Mouse (Mus musculus): ENCODE measurements at regions not wholly inside any gene's neighbourhood (a gene's known extent, or its start where the extent isn't known, plus 50 kb on each side); places are given as distances from the start of the nearest gene placed in this dataset.

DNA sequence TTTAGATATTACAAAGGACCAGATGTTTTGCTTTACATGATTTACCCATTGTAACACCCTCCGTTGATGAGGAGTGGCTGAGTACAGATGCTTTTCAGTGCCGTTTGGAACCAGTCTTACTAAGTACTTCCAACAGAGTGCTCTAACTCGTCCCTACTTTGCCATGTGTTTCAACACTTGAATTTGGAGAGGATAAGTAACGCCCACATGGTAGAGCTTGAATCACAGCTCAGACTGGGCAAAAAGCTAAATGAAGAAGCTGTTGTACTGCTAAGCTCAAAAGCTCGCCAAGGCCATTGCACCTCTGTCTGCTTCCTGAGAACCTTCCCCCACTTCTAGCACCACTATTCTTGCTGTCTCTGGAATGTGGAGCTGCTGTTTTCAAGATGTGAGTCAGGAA, 471.1 kb downstream of the Nfib start:
- DNase-seq: no peak

DNA sequence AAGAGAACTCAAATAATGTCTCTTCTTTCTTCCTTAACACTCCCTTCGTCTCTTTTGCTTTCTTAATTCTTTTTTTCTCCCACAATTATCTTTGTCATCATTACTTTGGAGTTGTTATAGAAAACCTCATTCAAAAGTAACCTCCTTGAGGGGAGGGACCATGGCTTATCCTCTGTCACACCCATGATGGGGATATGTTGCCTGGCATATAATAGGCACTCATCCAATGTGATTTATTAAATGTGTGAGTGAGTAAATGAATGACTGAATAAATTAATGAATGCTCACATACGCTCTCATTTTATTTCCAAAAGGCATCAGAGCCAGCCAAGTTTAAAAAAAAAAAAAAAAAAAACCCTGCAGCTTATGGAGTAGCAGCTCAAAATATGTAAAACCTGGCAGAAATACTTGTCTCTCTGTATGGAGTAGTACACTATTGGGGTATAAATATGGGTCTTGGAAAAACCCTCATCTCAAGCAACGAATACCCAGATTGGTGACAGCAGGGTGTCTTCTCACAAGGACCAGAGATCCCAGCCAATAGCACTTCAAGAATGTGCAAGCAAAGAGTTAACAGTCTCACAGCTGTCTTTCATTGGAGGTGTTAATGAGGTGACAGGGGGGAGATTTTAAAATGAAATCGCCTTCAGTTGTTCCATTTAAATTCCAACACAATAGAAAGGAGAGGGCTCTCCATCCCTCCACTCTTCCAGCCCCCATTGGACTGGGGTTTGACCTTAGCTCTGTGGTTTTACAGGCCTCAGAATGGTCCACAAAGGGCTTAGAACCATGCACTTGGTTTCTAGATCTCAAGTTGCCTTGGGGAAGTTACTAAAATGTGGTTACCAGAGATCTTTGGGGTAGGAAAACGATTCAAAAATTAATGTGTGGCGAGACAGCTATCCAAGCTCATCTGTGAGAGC, 479.1 kb downstream of the Nfib start:
- no peak for DNase-seq

DNA sequence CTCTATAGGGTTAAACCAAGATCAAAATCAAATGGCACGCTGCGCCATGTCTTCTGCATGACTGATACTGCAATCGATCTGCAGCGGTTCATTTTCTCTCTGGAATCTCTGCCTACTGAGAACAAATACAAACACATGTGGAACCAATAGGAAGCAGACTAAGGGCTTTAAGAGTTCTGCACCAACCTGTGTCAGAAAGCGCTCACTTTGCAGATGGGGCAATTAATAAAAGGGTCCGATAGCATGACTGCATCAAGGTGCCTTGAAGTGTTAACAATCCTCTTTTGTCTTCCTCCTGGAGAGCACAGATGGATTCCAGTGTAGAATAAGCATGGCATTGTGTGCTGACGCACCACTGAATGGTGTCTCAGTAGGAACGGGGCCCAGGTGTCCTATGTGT, 484.8 kb downstream of the Nfib start:
- DNase-seq: no peak

DNA sequence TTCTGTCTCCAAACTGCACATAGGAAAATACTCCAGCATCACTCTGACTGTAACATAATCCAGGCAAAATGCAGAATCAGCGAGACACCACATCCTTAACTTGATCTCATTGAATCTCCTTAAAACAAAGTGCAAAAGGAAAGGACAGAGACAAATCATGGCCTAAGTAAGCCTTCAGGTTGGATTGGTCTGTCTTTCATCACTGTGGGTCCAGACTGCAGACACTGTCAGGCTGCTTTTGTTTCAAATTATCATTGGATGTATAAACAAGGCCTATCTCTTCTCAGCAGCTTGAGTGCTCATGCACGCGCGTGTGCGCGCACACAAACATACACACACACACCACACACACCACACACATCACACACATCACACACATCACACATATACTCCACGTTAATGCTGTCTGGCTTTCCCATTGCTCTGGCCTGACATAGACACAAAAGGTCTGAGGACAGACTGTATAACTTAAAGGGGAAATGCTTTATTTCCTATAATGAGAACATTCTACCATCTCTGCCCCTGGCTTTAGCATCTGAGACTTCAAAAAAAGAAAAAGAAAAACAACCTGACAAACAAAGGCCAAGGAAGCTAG, 485.3 kb downstream of the Nfib start:
- DNase-seq: no peak

DNA sequence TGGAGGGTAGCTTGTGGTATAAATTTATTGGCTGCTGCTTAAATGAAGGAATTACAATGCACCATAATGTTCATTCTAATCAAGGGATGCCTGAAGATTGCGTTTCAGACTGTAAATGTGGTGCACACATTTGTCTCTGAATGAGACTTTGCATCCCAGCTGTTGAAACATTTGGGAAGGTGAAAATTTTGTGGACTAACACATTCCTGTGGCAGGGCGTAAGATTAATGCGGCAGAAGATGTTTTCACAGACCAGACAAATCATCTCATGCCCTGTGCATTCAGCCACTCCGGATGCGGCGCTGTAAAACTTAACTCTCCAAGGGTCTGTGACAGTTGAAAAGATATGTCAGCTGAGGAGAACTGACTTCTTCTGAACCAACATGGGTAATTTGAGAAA, 486.9 kb downstream of the Nfib start:
- DNase-seq: no peak

DNA sequence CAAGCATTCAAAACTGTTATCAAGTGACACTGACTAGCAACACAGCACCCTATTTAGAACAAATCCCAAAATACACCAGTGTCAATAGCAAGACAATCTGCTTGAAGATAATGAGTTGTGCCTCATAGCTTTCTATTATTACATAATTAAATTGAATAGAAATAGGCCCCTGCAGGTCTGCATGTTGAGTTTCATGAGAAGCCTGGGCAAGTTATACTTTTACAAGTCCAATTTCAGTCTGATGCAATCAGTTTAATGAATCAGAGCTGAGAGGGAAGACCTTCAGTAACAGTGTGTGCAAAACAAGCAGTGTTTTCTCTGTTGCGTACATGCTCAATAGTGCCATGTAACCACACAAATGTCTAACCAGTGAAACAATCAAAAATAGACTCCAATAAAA, 498.5 kb downstream of the Nfib start:
- no peak for DNase-seq

DNA sequence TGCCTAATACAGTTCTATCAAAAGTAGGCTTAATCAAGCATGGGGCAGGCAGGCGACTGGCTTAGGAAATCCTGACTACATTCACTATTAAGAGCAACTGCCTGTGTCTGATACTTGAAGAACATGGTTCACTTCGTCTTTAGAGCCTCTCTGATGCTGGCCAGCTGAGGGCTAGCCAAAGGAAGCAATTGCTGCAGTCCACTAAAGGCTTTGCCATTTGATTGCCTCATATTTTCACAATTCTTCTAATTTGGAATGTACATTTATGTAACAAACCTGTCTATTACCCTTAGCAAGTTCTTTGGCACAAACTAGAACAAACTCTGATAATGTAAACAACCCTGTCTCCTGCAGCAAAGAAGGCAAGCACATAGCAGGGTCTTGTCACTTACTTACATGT, 505.2 kb downstream of the Nfib start:
- DNase-seq: no peak

DNA sequence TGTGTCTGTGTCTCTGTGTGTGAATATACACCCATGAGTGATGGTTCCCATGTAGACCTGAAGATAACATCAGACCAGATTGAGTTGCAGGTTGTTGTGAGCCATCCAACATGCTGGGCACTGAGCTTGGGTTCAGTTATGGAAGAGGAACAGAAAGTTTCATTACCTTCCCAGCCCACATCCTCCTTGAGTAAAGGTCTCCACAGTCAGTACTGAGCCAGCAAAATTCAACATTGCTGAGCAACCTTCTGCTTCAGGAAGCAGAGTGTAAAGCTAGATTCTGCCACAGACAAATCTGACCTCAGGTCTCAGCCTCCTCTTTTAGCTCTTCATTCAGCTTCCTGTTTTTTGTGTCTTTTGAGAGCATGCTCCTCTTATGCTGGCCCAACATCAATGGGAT, 506.4 kb downstream of the Nfib start:
- no peak for DNase-seq

DNA sequence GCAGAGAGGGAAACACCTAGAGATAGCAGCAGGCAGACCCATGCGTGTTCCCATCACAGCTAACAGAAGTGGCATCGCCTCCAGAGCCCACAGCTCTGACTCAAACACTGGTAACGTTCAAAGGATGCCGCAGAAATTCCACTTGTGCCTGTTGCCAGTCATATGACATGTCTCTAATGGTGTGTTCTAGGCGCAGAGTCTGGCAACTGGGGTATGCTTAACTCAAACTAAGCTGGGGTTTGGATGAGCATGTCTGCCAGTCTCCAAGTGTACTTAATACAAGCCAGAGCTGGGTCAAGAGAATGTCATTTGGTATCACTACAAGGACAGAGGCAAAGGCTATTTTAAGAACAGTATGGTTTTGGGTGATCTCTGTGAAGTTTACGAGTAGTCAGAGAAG, 507.9 kb downstream of the Nfib start:
- DNase-seq: no peak

DNA sequence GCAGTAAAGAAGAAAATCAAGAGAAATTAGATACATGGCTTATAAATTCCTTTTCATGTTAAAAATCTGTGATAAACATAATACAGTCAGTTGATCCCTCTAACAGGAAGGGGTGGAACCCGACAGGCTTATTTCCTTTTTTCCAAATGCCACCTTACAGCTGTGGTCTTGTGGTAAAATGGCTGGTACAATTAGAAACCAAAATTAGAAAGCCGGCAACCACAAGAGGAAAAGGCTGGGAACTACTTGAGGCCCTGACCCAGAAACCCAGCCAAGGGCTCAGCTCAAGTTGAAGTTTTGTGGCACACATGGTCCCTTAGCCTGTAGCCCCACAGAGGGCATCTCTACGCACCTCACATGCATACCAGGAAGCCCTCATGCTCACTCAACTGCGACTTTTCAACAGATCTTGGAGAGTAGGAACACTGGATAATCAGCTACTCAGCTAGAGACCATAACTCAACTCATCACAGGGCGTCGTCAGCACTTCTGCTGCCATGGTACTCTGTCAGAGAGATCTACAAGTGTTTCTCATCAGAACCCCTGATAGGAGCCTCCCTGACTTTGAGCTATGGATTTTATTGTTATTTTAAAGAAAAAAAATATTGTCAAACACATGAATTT, 509.4 kb downstream of the Nfib start:
- DNase-seq: no peak

DNA sequence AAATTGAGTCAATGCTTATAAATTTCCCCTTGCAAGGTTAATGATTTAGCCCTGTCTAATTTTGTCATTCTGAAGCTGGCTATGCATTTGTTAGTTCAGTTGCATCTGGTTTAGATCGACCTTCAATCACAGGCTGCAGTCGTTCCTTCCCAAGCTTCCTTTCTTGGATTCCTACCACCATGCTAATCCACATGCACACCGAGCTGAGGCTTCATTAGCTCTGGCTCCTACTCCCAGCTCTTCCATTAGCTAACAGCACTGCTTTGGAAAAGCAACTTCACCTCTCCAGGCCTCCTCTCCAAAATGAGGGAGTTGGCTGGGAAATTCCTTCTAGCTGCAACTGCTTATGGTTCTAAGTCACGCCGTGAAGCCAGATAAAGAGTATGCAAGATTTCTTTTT, 511.6 kb downstream of the Nfib start:
- no peak for DNase-seq

DNA sequence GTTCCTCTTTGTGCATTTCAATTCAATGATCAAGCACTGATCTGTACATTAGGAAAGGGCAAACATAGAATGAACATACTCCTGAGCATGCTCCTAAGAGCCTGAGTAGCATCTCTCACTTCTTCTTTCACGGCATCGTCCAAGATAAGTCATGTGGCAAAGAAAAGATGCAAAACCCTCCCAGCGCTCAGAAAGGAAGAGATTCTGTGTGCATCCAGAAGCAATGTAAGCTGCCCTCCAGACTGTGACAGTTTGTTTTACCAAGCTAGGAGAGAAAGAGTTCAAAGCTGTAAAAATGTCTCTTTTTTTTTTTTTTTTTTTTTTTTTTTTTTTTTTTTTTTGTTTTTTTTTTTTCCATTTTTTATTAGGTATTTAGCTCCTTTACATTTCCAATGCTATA, 518.7 kb downstream of the Nfib start:
- DNase-seq: no peak

DNA sequence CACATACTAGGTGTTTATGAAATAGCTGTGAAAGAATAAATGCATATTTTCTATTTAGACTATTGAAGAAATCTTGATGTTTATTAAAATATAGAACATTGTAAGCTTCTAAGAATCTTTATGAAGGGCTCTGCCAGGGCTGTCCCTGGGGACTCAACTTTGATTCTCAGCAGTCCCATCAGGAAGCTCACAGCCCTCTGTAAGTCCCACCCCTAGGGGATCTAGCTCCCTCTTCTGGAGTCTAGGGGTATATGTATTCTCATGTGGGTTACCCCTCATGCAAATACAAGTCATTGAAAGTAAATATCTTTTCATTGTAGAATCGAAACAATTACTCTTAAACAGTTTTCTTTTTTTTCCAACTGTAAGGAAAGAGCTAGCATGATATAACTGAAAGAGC, 521.6 kb downstream of the Nfib start:
- DNase-seq: no peak

DNA sequence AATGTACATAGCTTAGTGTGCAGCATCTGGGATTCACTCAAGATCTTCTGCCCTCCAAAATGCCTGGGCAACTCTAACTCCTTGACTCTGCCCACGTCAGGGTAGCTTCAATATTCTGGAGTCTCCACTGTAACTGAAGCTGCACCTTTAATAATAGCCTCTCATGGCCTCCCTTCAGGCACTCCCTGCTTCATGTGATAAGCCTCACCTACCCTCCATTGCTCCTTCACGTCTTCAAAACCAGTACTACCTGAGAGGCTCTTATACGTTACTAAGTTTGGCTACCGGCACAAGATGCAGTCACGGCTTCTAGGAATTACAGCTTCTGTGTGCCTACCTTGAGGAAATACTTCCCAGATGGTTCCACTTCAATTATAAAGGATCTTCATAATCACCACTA, 527.4 kb downstream of the Nfib start:
- no peak for DNase-seq

DNA sequence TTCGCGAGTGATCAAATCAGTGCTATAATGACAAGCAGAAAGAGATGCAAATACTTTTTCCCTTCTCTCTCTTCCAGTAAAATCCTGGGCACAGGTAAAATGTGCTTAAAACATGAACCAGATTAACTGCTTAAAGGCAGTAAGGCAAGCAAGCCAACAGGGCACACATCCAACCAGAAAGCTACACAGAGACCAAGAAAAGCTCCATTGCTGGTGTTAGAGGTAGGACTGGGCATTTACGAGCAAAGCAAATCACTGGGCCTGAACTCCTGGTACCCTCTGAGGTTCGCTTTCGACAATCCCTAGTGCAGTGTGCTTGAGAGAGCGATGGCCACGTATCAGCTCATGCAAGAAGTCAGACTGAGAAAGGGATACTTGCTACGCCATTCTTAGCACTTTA, 528.8 kb downstream of the Nfib start:
- no peak for DNase-seq

DNA sequence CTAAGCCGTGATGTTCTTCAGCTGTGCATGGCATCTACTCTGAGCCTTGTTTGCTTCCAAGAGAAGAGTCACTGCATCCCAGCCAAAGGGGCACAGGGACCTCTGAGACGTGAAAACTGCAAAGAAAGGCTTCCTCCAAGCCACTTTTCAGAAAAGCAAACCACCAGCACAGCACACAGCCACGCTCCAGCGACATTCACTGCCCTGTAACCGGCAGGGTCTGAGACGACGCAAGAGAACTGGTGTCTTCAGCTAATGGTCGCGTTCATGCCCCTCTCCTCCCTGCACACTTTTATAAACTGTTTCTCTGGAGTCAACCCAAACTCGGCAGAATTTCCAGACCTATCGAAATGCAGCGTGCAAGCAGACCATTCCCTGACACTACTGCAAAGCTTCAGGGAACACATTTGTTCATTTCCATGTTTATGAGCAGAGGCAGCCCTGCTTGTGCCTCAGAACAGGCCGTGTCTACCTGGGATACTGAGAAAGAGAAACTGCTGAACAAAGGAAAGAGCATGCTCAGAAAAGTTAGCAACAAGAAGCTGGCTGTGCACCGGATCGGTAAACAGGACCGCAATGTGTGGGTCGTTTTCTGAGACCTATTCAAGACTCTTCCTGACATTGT, 532.0 kb downstream of the Nfib start:
- no peak for DNase-seq

DNA sequence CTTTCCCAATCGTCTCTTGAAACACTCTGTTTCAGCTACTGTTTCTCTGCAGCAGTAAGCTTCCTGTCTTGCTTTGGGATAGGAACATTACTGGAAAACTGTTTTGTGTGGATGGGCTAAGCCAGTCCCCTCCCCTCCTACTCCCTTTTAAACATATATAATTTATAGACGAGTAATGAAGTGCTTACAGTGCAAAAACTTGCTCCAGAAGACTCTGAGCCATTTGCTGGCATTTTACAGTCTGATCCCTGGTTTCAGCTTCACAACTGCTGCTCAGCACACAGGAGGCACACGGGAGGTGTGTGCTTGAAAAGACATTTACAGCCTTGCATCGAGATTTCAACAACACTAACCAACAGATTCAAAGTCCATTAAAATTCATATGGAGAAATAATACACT, 534.6 kb downstream of the Nfib start:
- DNase-seq: no peak

DNA sequence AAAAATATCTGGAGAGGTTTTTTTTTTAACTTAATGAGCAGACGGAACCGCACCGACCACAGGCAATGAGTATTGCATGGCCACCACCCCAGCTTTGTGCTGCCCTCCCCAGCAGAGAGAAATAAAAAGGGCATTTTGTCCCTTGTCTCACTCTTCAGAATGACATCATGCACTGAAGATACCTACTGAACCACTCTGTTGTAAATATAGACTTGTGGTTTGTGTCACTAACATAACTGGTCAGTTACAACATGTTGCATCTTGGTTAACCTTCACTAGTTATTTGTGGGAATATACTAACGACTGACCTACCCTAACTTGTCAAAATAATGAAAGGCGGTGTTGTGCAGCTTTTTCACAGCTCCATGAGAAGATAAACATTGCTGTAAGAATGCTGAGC, 537.5 kb downstream of the Nfib start:
- no peak for DNase-seq

DNA sequence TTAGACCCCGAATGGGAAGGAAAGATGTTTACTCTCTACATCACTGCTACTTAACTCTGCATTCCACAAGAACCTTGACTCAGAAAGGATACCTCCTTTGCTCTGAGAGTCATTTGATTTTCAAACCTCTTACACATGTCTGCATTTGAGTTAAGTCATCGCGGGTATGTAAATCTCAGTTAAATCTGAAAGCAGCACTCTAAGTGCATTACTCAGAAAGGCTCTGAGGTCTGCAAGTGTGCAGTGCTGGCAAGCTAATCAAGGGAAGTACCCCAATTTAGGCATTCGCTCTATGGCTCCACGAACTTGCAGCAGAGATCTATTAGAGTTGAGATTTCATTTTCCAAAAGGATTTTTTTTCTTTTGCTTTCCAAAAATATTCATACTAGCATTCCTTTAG, 538.2 kb downstream of the Nfib start:
- DNase-seq: no peak

DNA sequence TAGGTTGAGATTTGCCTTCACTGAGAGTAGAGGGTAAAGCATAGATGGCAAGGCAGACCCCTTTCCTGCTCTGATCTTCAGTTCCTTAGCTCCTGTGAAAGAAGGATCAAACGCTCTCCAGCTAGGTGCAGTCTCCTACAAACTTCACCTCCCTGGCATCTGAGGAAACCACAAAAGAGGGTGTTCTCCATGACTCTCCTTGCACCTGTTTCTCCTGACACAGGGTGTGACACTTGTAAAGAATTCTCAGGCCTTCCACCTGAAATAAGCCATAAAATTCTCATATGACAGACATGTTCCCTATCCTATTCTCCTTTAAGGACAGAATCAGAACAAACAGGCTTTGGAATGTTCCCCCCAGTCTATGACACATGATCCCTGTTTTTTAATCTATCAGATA, 538.7 kb downstream of the Nfib start:
- DNase-seq: no peak

DNA sequence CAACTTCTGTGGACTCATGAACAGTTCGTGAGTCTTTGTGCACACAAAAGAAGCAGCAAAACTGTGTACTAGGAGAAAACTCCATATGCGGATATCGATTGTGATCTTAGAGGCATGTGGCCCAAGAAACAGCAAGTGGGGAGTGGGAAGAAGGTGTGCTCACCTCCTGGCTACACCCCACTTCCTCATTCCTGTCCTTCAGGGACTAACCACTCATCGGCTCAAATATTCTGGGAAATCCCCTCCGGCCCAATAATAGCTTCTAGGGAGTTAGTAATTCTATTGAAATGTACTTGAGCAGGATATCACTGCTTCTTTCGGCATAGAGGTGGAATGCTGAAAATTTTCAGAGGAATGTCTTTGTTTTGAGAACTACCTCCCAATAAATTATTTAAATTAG, 539.5 kb downstream of the Nfib start:
- no peak for DNase-seq

DNA sequence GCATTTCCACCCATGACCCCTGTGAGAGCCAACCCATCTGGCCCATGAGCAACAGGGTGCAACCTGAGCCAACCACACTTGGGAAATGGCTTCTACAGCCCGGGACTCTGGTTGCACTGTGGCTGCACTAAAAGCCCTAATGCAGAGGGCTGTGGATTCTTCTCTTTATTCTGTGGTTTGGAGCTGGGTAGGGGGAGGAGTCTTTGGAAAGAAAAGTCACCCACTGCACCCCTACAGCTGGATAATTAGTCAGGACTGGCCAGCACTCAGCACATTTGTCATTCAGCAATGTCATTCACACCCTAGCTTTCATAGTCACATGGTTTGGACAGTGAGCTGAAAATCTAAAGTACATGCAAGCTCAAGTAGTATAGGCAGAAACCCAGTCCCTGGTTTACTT, 541.5 kb downstream of the Nfib start:
- DNase-seq: no peak

DNA sequence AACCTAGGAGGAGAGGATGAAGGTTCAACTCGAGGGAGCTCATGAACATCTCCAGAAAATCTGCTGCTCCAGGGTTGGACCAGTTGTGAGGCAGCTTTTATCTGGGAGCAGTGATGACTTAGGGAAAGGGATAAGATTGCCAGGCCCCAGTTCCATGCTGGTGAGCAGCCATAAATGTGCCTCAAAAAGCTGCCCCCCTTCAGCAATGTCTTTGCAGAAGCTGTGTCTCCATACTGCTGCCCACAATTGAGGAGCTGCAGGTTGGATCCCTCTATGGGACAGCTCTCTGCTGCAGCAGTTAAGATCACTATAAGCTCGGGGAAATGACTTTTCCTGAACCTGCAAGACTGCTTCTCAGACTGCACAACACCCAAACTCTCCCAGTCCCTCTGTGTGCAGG, 543.7 kb downstream of the Nfib start:
- DNase-seq: no peak

DNA sequence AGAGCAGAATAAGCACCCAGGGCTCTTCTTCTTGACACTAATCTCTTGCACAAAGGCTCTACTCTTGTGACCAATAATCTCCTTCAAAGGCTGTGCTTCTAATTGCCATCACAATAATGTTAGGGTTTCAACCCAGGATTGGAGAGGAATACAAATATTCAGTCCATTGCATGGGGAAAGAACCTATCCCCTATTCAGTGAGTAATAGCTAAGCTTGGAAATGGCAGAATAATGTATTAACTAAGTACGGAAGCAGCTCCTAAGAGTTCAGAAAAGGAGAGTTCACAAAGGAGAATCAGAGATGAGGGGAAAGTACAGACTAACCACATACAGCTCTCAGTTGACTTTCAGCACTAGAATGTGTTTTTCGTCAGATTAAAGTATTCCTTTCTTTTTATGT, 544.3 kb downstream of the Nfib start:
- DNase-seq: no peak

All from kidney, postnatal 36 days (tissue).